Comparison of ENCODE assay signal across 16 mouse cellular contexts in the genomic region with DNA sequence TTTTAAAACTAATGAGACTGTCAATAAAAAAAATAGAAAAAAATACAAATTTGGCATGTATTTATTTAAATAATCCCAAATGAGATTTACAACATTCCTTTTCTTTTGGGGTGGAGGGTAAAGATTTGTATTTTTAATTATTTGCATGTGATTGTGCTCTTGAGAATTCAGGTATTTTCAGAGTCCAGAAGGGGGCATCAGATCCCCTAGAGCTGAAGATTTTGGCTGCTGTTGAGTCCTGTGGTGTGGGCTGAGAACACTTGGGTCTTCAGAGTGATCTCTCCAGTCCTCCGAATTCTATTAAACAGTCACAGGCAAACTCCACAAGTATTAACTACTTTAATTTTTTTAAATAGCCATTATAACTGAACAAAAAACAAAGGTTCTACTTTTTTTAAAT. TPM values are rescaled to one million over a fixed set of nuclear protein-coding genes. Genes with fewer than 3 reads are reported as not detected.
DNase-seq lines count a peak whose midpoint lies in the region; ATAC-seq and TF ChIP-seq lines count a peak whose summit lies in the region.
"Had no signal": no experiment of that assay in that cellular context is flagged by ENCODE, and none has a peak within 500 bp of the region (broad histone marks: within the 10 kb centered on the region; RNA-seq: fewer than 3 reads in every experiment).

No protein-coding gene starts in this region.

- no peak overlapping the region for H3K4me3 ChIP-seq in heart, adult 2 months
- H3K4me3 ChIP-seq in spleen, adult 2 months (ENCODE audit: extremely low read depth, insufficient read depth, insufficient read length) = no peak overlapping the region
- H3K4me3 ChIP-seq: forebrain, embryonic 13.5 days; neural tube, embryonic 15.5 days had no signal

- intact Hi-C loops in heart, adult 2 months (cut with DNase I) = no loop called here
- intact Hi-C loops in heart, postnatal 10 days (cut with DNase I) = no loop called here

- peaks cover 5% of the 10 kb centered on the region for H3K4me1 ChIP-seq in heart, adult 2 months (ENCODE audit: control insufficient read depth, insufficient read depth, low read length)
- peaks cover 7% of the 10 kb centered on the region for H3K4me1 ChIP-seq in spleen, adult 2 months (ENCODE audit: control insufficient read depth, insufficient read depth, insufficient read length)
- H3K4me1 ChIP-seq: neural tube, embryonic 15.5 days had no signal

- ATAC-seq in neutrophil, adult 5-6 weeks (ENCODE audit: extremely low read depth, insufficient number of reproducible peaks, low FRiP score, poor library complexity, severe bottlenecking) = 0 out of 2 replicates have a peak, but pooled peaks have one; percentile 30
- ATAC-seq: forebrain, embryonic 13.5 days; hindbrain, postnatal 0 days had no signal

- H3K27me3 ChIP-seq in heart, adult 2 months (ENCODE audit: control insufficient read depth, insufficient read depth, low read length) = no peaks in the 10 kb centered on the region
- no peaks in the 10 kb centered on the region for H3K27me3 ChIP-seq in spleen, adult 2 months (ENCODE audit: control insufficient read depth, insufficient read depth, low read length)
- H3K27me3 ChIP-seq: forebrain, embryonic 13.5 days; neural tube, embryonic 15.5 days had no signal

- no peak for TF ChIP-seq EP300 in heart, adult 2 months (IDR thresholded peaks at IDR 0.05; ENCODE audit: insufficient read depth, low read depth, low read length)

- H3K27ac ChIP-seq in heart, adult 2 months = no peak overlapping the region
- H3K27ac ChIP-seq in spleen, adult 2 months (ENCODE audit: insufficient read depth, low read length) = no peak overlapping the region
- H3K27ac ChIP-seq: forebrain, embryonic 13.5 days; hindbrain, postnatal 0 days; neural tube, embryonic 15.5 days had no signal

- peak; percentile 42 for TF ChIP-seq CTCF in heart, adult 2 months (IDR thresholded peaks at IDR 0.05)
- peak; percentile 10; the same call in 1 of the 2 replicates for TF ChIP-seq CTCF in spleen, adult 2 months (IDR thresholded peaks at IDR 0.05; ENCODE audit: extremely low read depth, insufficient read depth, insufficient read length, insufficient replicate concordance)

- H3K79me2 ChIP-seq in heart, adult 2 months (replicated peaks; ENCODE audit: control insufficient read depth, insufficient read depth, low read length) = 0 out of 2 replicates have a peak, but pooled peaks cover 2% of the 10 kb centered on the region

- H3K36me3 ChIP-seq in heart, adult 2 months (ENCODE audit: control insufficient read depth, insufficient read depth, low read length) = peaks cover 6% of the 10 kb centered on the region
- no peaks in the 10 kb centered on the region; the same call in 1 of the 2 replicates for H3K36me3 ChIP-seq in spleen, adult 2 months (ENCODE audit: control insufficient read depth, insufficient read depth, low read length)
- H3K36me3 ChIP-seq: neural tube, embryonic 15.5 days had no signal

- no peak for DNase-seq in heart, adult 2 months
- DNase-seq in heart, postnatal 10 days = no peak
- no peak for DNase-seq in spleen, adult 2 months (ENCODE audit: low read depth in 1 of 2, low spot score in 2 of 2)
- no peak for DNase-seq in spleen, adult 12 weeks (ENCODE audit: low spot score)
- DNase-seq in R1 (ENCODE audit: low read depth, low spot score) = peak; percentile 50
- DNase-seq in cerebellum, adult 11 months = no peak
- no peak for DNase-seq in kidney, postnatal 14 days
- DNase-seq: adrenal gland, adult 8-10 months; cerebellum, adult 9-11 months; kidney, adult 9 months; liver; right cerebral cortex, adult 18-20 months had no signal

- no peak overlapping the region for H3K9ac ChIP-seq in heart, adult 2 months (ENCODE audit: low read depth, low read length)
- H3K9ac ChIP-seq: forebrain, embryonic 13.5 days; neural tube, embryonic 15.5 days had no signal

- no peak for TF ChIP-seq POLR2A in heart, adult 2 months (IDR thresholded peaks at IDR 0.05; ENCODE audit: insufficient read depth, low read depth, low read length)
- no peak for TF ChIP-seq POLR2A in spleen, adult 2 months (IDR thresholded peaks at IDR 0.05; ENCODE audit: low read depth, low read length)

- 85% methylated on average over 1 of the region's 1 CpGs for WGBS in heart, adult 2 months
- 87% methylated on average over 1 of the region's 1 CpGs for WGBS in spleen, adult 2 months

RNA-seq across cellular contexts. Expression of gene Usp3, which starts 9.7 kb away (rescaled TPM):
- 10 to 100 TPM; 20.6 to 20.7 TPM for total RNA-seq in heart, adult 2 months (2021)
- 7.2 and 10.2 TPM in 2 replicates for polyA plus RNA-seq in heart, adult 2 months (2012; rRNA removed)
- total RNA-seq in heart, postnatal 10 days (2021) = 10 to 100 TPM; 29.8 to 33.9 TPM
- polyA plus RNA-seq in spleen, adult 2 months (2012; rRNA removed) = 15.2 and 15.9 TPM in 2 replicates
- total RNA-seq in neutrophil, adult 5-6 weeks (2017) = 95.1 and 127 TPM in 2 replicates
